Mouse (Mus musculus): ENCODE results near the gene Tmem135. TPM values are rescaled to one million over a fixed set of nuclear protein-coding genes. Genes with fewer than 3 reads are reported as not detected.

Gene Tmem135
- polyA plus RNA-seq, 1 experiment from 2014 or later = 14.6 TPM

DNA sequence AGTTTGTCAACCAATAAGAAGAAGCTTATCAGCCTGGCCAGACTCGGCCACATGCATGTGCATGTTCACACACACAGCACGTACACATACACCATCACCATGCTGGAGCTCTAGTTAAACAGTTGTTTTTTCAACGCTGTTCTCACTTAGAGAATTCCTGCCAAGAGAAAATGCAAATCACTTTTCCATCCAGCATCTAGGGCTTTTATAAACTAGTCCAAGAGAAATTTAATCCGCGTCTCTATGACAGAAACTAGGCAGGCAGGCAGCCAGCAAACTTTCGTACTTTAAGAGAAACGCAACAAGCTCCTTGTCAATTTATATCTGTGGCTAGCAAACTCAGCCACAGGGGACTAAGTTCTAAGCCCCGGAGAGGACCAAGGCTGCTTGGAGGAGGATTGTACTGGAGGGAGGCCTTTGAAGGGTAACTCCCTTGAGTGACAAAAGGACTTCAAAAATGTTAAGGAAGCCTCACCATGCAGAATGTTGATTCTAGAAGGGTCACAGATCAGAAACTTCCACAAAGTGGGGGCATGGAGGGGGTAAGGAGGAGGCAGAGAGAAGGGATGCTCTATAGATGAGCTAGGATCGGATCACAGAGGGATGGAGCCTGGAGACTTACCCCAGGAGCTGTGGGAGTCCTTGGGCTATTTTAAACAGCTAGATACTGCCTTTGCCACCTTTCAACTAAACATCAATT, 29.3 kb upstream of the Tmem135 start:
- Histone ChIP-seq H3K4me2 (replicated peaks; ENCODE audit: low read depth, low read length) (no peak overlapping the region), H3K4me1 (replicated peaks; ENCODE audit: control insufficient read depth, insufficient read depth, low read length) (no peaks in the 10 kb centered on the region), H3K9ac (ENCODE audit: low read depth, low read length) (no peak overlapping the region), H3K27ac (ENCODE audit: low read depth, low read length) (no peak overlapping the region), H3K4me3 (ENCODE audit: low read depth, low read length) (no peak overlapping the region), H3K27me3 (ENCODE audit: control insufficient read depth, insufficient read depth, low read length) (no peaks in the 10 kb centered on the region), H3K9me3 (ENCODE audit: control insufficient read depth, low read length) (no peaks in the 10 kb centered on the region), H3K36me3 (ENCODE audit: control insufficient read depth, insufficient read depth, low read length) (no peaks in the 10 kb centered on the region)
- ATAC-seq (ENCODE audit: low FRiP score) (no peak), DNase-seq (ENCODE audit: low spot score) (no peak)
- 74% methylated on average over 9 of the region's 9 CpGs for WGBS

DNA sequence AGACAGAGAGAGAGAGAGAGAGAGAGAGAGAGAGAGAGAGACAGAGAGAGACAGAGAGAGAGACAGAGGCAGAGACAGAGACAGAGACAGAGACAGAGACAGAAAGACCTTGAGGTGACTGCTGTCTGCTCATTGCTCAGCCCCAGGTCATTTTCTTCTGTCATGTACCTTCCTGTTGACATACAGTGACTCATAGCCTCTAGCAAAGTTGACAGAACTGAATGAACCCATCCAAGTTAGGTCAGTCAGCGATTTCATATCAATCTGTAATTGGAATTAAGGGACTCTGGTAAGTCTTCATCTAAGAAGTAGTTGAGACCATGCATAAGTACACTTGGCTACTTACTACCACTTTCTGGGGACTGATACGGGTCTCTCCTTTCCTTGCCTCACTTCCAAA, 27.2 kb upstream of the Tmem135 start:
- H3K9ac ChIP-seq (ENCODE audit: low read depth, low read length) = no peak overlapping the region
- no peaks in the 10 kb centered on the region for H3K9me3 ChIP-seq (ENCODE audit: control insufficient read depth, low read length)
- DNase-seq (ENCODE audit: low spot score) (no peak), ATAC-seq (ENCODE audit: low FRiP score) (no peak)
- H3K4me3 ChIP-seq (ENCODE audit: low read depth, low read length) = no peak overlapping the region
- 92% methylated on average over 2 of the region's 2 CpGs for WGBS
- no peak overlapping the region for H3K27ac ChIP-seq (ENCODE audit: low read depth, low read length)
- H3K4me1 ChIP-seq (replicated peaks; ENCODE audit: control insufficient read depth, insufficient read depth, low read length) = no peaks in the 10 kb centered on the region
- no peaks in the 10 kb centered on the region for H3K27me3 ChIP-seq (ENCODE audit: control insufficient read depth, insufficient read depth, low read length)
- no peak overlapping the region for H3K4me2 ChIP-seq (replicated peaks; ENCODE audit: low read depth, low read length)
- no peaks in the 10 kb centered on the region for H3K36me3 ChIP-seq (ENCODE audit: control insufficient read depth, insufficient read depth, low read length)

DNA sequence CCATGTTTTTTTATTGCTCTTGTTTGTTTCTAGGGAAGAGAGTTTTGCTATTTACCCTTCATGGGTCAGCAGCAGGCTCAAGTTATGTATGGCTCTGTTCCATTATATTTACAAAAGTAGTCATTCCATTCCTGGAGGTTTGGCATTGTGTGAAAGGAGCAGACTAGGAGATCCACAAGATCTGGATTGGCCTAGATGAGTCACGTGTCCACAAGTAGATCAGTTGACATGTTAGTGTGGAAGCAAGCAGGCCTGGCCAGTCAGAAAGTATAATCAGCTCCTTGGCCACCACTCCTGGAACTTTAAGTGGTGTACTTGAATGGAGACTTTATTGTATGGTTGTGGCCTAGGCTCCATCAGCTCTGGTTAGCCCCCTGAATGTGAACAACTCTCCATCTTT, 25.3 kb upstream of the Tmem135 start:
- Histone ChIP-seq H3K27me3 (ENCODE audit: control insufficient read depth, insufficient read depth, low read length) (no peaks in the 10 kb centered on the region), H3K9ac (ENCODE audit: low read depth, low read length) (no peak overlapping the region), H3K4me3 (ENCODE audit: low read depth, low read length) (no peak overlapping the region), H3K4me2 (replicated peaks; ENCODE audit: low read depth, low read length) (no peak overlapping the region), H3K9me3 (ENCODE audit: control insufficient read depth, low read length) (no peaks in the 10 kb centered on the region), H3K27ac (ENCODE audit: low read depth, low read length) (no peak overlapping the region), H3K36me3 (ENCODE audit: control insufficient read depth, insufficient read depth, low read length) (no peaks in the 10 kb centered on the region), H3K4me1 (replicated peaks; ENCODE audit: control insufficient read depth, insufficient read depth, low read length) (no peaks in the 10 kb centered on the region)
- ATAC-seq (ENCODE audit: low FRiP score) = no peak
- WGBS = 74% methylated on average over 1 of the region's 1 CpGs
- no peak for DNase-seq (ENCODE audit: low spot score)

DNA sequence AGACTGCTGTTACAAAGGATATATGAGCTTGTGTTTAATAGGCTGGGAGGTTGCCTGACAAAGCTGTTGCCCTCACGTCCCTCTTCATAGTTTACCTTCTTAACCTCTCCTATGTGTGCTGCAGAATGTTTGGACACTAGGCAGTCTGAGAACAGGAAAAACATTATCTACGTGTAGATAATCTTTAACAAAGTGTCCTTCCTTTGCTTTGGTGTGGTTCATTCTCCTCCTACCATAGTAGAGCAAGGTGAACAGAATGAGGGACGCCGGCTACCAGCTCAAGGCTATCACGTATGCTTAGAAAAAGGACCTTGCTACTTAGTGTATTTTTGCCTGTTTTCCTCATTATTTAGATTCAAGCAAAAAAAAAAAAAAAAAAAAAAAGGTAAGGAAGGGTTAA, 24.8 kb upstream of the Tmem135 start:
- DNase-seq (ENCODE audit: low spot score) (no peak), ATAC-seq (ENCODE audit: low FRiP score) (no peak)
- H3K4me1 ChIP-seq (replicated peaks; ENCODE audit: control insufficient read depth, insufficient read depth, low read length) = no peaks in the 10 kb centered on the region
- H3K4me3 ChIP-seq (ENCODE audit: low read depth, low read length) = no peak overlapping the region
- WGBS = 91% methylated on average over 5 of the region's 5 CpGs
- H3K4me2 ChIP-seq (replicated peaks; ENCODE audit: low read depth, low read length) = no peak overlapping the region
- no peaks in the 10 kb centered on the region for H3K36me3 ChIP-seq (ENCODE audit: control insufficient read depth, insufficient read depth, low read length)
- no peaks in the 10 kb centered on the region for H3K27me3 ChIP-seq (ENCODE audit: control insufficient read depth, insufficient read depth, low read length)
- H3K9ac ChIP-seq (ENCODE audit: low read depth, low read length) = no peak overlapping the region
- no peaks in the 10 kb centered on the region for H3K9me3 ChIP-seq (ENCODE audit: control insufficient read depth, low read length)
- H3K27ac ChIP-seq (ENCODE audit: low read depth, low read length) = no peak overlapping the region

DNA sequence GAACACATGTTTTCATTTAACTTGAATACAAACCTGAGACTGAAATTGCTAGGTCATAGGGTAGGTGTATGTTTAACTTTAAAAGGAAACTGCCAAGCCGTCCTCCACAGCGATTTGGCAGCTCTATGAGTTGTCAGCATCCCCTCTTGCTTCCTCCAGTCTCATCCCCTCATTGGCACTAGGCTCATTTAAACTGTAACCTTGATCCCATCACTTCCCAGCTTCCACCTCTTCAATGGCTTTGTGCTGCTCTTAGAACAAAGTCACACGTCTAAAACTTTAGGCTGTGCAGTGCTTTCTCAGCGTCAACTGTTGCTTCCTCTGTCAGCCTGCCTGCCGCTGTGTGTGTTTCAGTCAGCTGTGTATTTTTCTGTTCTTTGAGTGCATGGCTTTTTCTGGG, 23.1 kb upstream of the Tmem135 start:
- DNase-seq (ENCODE audit: low spot score) (no peak), ATAC-seq (ENCODE audit: low FRiP score) (no peak)
- Histone ChIP-seq H3K27ac (ENCODE audit: low read depth, low read length) (no peak overlapping the region), H3K36me3 (ENCODE audit: control insufficient read depth, insufficient read depth, low read length) (no peaks in the 10 kb centered on the region), H3K9me3 (ENCODE audit: control insufficient read depth, low read length) (no peaks in the 10 kb centered on the region), H3K4me2 (replicated peaks; ENCODE audit: low read depth, low read length) (no peak overlapping the region), H3K4me1 (replicated peaks; ENCODE audit: control insufficient read depth, insufficient read depth, low read length) (no peaks in the 10 kb centered on the region), H3K4me3 (ENCODE audit: low read depth, low read length) (no peak overlapping the region), H3K27me3 (ENCODE audit: control insufficient read depth, insufficient read depth, low read length) (no peaks in the 10 kb centered on the region), H3K9ac (ENCODE audit: low read depth, low read length) (no peak overlapping the region)
- WGBS = 43% methylated on average over 5 of the region's 5 CpGs

DNA sequence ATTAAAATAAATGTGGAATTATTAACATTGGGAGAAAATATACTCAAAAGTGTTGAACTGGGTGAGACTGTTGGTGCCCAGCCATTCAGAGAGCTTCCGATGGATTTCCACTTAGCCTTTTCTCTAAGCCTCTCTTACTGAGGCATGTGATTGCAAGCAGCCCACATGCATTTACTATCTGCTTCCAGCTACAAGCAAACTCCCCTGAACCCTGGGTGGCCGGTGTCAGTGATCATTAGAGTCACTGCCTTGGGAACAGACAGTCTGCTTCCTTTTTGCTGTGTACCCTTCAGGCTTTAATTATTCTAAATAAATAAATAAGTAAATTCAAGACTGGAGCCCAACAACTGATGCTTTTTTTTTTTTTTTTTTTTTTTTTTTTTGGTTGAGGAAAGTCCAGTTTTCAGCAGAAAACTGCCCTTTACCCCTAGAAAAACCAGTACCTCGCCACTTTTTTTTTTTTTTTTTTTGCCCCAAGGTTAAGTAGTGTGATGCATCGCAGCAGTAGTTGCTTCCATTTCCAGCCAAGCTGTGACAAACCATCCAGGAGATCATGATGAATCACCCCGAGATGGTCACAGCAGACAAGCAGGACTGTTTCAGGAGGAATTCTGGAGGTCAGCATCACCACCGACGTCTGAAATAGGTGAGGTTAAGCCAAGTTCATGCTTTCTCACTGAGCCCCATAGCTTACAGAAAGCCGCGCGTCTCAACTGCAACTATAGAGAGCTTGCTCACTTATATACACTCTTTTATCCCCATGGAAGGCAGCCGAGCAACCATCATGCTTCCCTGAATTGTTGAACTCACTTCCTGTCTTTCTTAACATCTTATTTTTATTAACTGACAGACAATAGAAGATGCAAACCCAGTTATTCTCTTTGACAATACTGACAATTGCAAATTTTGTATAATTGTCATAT, 22.0 kb upstream of the Tmem135 start:
- Histone ChIP-seq H3K27ac (ENCODE audit: low read depth, low read length) (no peak overlapping the region), H3K36me3 (ENCODE audit: control insufficient read depth, insufficient read depth, low read length) (no peaks in the 10 kb centered on the region), H3K4me1 (replicated peaks; ENCODE audit: control insufficient read depth, insufficient read depth, low read length) (no peaks in the 10 kb centered on the region), H3K9me3 (ENCODE audit: control insufficient read depth, low read length) (no peaks in the 10 kb centered on the region), H3K4me2 (replicated peaks; ENCODE audit: low read depth, low read length) (no peak overlapping the region), H3K27me3 (ENCODE audit: control insufficient read depth, insufficient read depth, low read length) (no peaks in the 10 kb centered on the region), H3K9ac (ENCODE audit: low read depth, low read length) (no peak overlapping the region), H3K4me3 (ENCODE audit: low read depth, low read length) (no peak overlapping the region)
- ATAC-seq (ENCODE audit: low FRiP score) (no peak), DNase-seq (ENCODE audit: low spot score) (no peak)
- WGBS = 56% methylated on average over 11 of the region's 11 CpGs

DNA sequence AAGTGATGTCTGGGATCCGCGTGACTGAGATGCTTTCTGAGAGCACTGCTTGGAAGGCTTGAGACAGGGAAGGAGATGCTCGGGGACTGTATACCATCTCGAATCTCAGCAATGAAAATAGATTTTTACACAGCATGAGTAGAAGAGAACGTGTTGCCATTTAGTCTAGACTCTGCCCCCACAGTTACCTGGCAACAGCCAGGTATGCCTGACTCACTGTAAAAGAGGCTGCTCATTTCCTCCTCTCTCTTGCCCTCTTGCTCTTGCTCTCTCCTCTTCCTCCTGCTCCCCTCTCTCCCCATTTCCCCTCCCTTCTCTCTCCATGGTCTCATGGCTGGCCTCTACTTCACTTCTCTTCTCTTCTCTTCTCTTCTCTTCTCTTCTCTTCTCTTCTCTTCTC, 20.6 kb upstream of the Tmem135 start:
- 88% methylated on average over 5 of the region's 5 CpGs for WGBS
- Histone ChIP-seq H3K36me3 (ENCODE audit: control insufficient read depth, insufficient read depth, low read length) (no peaks in the 10 kb centered on the region), H3K4me2 (replicated peaks; ENCODE audit: low read depth, low read length) (no peak overlapping the region), H3K9me3 (ENCODE audit: control insufficient read depth, low read length) (no peaks in the 10 kb centered on the region), H3K27me3 (ENCODE audit: control insufficient read depth, insufficient read depth, low read length) (no peaks in the 10 kb centered on the region), H3K4me1 (replicated peaks; ENCODE audit: control insufficient read depth, insufficient read depth, low read length) (no peaks in the 10 kb centered on the region), H3K4me3 (ENCODE audit: low read depth, low read length) (no peak overlapping the region), H3K27ac (ENCODE audit: low read depth, low read length) (no peak overlapping the region), H3K9ac (ENCODE audit: low read depth, low read length) (no peak overlapping the region)
- DNase-seq (ENCODE audit: low spot score) = no peak
- no peak for ATAC-seq (ENCODE audit: low FRiP score)

DNA sequence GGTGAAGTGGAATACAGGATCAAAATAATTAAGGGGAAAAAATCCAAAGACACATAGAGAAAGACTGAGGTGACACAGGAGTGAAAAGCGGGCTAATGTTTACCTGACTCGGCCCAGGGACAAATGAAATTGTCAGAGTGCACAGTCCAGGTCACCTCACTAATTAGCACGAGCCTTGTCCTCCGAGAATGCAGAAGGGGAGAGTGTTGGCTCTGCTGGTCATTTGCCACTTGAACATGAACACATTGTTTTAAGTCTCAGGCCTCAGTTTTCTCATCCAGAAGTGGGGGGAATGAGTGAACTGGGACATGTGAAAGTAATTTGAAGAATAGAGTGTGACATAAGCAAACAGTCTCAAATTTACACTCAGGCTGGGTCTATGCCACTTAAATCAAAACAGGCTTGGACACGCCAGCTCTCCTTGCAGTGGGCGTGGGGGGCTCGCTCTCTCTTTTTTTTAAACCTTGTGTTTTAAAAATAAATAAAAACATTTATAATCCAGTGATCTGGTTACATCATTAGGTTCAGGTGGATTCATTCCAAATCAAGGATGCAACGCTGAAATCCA, 19.8 kb upstream of the Tmem135 start:
- Histone ChIP-seq H3K27ac (ENCODE audit: low read depth, low read length) (no peak overlapping the region), H3K36me3 (ENCODE audit: control insufficient read depth, insufficient read depth, low read length) (no peaks in the 10 kb centered on the region), H3K9me3 (ENCODE audit: control insufficient read depth, low read length) (no peaks in the 10 kb centered on the region), H3K4me1 (replicated peaks; ENCODE audit: control insufficient read depth, insufficient read depth, low read length) (no peaks in the 10 kb centered on the region), H3K9ac (ENCODE audit: low read depth, low read length) (no peak overlapping the region), H3K4me3 (ENCODE audit: low read depth, low read length) (no peak overlapping the region), H3K4me2 (replicated peaks; ENCODE audit: low read depth, low read length) (no peak overlapping the region), H3K27me3 (ENCODE audit: control insufficient read depth, insufficient read depth, low read length) (no peaks in the 10 kb centered on the region)
- DNase-seq (ENCODE audit: low spot score) (no peak), ATAC-seq (ENCODE audit: low FRiP score) (no peak)
- 39% methylated on average over 8 of the region's 8 CpGs for WGBS
